Mouse (Mus musculus): ENCODE results near the gene 1810055G02Rik. TPM values are rescaled to one million over a fixed set of nuclear protein-coding genes. Genes with fewer than 3 reads are reported as not detected.

Gene 1810055G02Rik
- polyA plus RNA-seq (2015; fragmentation: Nextera tagmentation; extraction: Ambion mirVana) = 16.0 and 16.6 TPM in 2 replicates

DNA sequence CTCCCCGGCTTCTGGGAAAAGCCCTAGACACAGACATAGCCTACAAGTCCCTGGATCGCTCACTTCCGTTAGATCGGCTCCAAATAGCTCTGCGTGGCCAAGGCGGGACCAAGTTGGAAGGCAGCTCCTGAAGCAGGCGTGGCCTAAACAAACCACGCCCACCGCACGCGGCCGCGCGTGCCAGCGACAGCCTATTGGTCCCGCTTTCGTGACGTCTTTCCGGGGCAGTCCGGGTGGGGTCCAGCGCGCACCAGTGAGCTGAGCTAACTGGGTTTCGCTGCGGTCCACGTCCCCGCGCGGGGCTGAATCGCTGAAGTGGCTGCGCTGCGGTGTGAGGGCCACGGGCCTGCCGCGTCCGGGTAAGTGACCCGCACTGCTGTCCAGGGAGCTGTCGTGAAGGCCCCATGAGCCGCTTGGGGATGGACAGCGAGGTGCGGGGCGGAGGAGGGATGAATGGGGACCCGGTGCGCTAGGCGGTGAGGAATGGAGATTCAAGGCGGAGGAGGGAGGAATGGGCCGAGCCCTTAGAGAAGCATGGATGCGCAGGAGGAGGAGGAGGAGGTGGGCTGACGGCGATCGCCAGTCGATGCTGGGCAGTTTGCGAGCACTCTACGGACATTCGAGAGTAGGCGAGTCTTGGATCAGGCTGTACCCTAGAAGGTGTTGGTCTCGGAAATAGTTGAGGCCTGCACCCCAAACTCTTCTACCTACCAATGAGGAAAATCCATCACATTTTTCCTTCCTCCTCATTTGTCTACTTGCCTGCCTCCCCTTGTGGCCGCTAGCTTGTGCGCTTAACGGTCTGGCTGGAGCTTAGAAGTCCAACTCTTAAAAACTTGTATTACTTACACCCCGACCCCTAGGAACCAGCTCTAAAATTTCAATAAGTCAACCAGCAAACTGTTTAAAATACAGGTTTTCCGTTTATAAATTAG is at the start of gene 1810055G02Rik:
Gene 1810055G02Rik (plus strand): TSS at position 216 of the 935 bp plus-strand sequence.
- Histone ChIP-seq H3K4me1 (replicated peaks) (peaks cover 45% of the 10 kb centered on the region), H3K4me3 (replicated peaks) (peak within 1 kb of the TSS; percentile 76), H3K9ac (peak within 1 kb of the TSS; percentile 80), H3K36me3 (replicated peaks) (peaks cover 4% of the 10 kb centered on the region; the same call in 1 of the 2 replicates), H3K27ac (replicated peaks) (peak within 1 kb of the TSS; percentile 83), H3K27me3 (no peaks in the 10 kb centered on the region), H3K4me2 (peak within 1 kb of the TSS; percentile 90), H3K9me3 (replicated peaks) (no peaks in the 10 kb centered on the region)
- peak; percentile 96 for ATAC-seq (ENCODE audit: insufficient read depth)
- WGBS (ENCODE audit: insufficient replicate concordance) = under 1% methylated on average over 61 of the region's 61 CpGs

DNA sequence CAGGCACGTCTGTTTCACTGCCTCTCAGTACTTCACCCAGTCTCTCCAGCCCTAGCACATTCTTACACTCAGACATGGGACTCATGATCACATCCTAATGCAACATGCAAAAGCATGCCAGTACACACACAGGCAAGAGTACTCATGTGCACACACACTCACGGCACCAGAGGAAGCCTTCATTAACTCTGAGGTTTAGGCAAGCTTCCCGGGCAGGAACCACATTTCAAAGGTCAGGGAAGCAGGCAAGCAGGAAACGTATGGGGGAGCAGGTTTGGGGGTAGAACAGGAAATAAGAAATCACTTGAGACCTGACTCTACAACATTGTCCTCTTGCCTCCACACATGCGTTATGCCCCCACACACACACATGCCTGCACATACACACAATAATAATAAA is 42.6 kb upstream of the 1810055G02Rik start:
- Histone ChIP-seq H3K36me3 (replicated peaks) (no peaks in the 10 kb centered on the region), H3K9ac (no peak overlapping the region), H3K4me3 (replicated peaks) (no peak overlapping the region), H3K9me3 (replicated peaks) (no peaks in the 10 kb centered on the region), H3K27ac (replicated peaks) (peak overlapping the region; percentile 45; the same call in 1 of the 2 replicates), H3K27me3 (no peaks in the 10 kb centered on the region), H3K4me2 (peak overlapping the region; percentile 16; the same call in 1 of the 2 replicates), H3K4me1 (replicated peaks) (peaks cover 57% of the 10 kb centered on the region)
- 15% methylated on average over 5 of the region's 5 CpGs for WGBS (ENCODE audit: insufficient replicate concordance)
- ATAC-seq (ENCODE audit: insufficient read depth) = peak; percentile 27

- Histone ChIP-seq H3K27me3 (no peaks in the 10 kb centered on the region), H3K36me3 (replicated peaks) (no peaks in the 10 kb centered on the region), H3K27ac (replicated peaks) (peak overlapping the region; percentile 45), H3K4me1 (replicated peaks) (peaks cover 62% of the 10 kb centered on the region), H3K9ac (no peak overlapping the region), H3K9me3 (replicated peaks) (no peaks in the 10 kb centered on the region), H3K4me3 (replicated peaks) (no peak overlapping the region), H3K4me2 (no peak overlapping the region)
- ATAC-seq (ENCODE audit: insufficient read depth) = peak; percentile 16; the same call in 1 of the 2 replicates
- WGBS (ENCODE audit: insufficient replicate concordance) = 58% methylated on average over 2 of the region's 2 CpGs
Observed at GRCm38 (mm10) chr19:3666632-3667031, 41.5 kb upstream of the 1810055G02Rik start.

- Histone ChIP-seq H3K4me3 (replicated peaks) (no peak overlapping the region), H3K27me3 (no peaks in the 10 kb centered on the region), H3K4me1 (replicated peaks) (peaks cover 62% of the 10 kb centered on the region), H3K27ac (replicated peaks) (peak overlapping the region; percentile 45), H3K4me2 (no peak overlapping the region), H3K9me3 (replicated peaks) (no peaks in the 10 kb centered on the region), H3K36me3 (replicated peaks) (no peaks in the 10 kb centered on the region), H3K9ac (no peak overlapping the region)
- no peak for ATAC-seq (ENCODE audit: insufficient read depth)
- 20% methylated on average over 6 of the region's 6 CpGs for WGBS (ENCODE audit: insufficient replicate concordance)
Observed at GRCm38 (mm10) chr19:3667155-3667895, 40.8 kb upstream of the 1810055G02Rik start.

DNA sequence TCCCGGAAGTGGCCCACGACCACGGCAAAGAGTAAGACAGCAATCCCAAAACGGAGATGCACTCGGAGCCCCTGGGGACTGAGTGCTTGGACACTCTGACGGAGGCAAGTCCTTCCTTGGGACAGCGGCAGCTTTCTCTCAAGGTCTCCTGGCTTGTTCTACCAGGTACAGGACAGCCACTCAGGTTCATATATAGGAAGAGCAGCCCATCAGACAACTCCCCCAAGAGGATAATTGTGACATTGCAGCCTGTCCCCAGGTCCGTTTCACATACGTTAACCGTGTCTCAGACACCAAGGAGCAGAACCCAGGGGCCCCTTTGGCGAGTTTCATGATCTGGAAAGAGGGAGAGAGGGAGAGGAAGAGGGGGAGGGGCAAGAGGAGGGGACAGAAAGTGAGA is 40.1 kb upstream of the 1810055G02Rik start:
- H3K27me3 ChIP-seq = no peaks in the 10 kb centered on the region
- no peak overlapping the region for H3K4me3 ChIP-seq (replicated peaks)
- 47% methylated on average over 11 of the region's 11 CpGs for WGBS (ENCODE audit: insufficient replicate concordance)
- peaks cover 62% of the 10 kb centered on the region for H3K4me1 ChIP-seq (replicated peaks)
- no peak overlapping the region for H3K4me2 ChIP-seq
- H3K27ac ChIP-seq (replicated peaks) = no peak overlapping the region
- no peak overlapping the region for H3K9ac ChIP-seq
- peaks cover 6% of the 10 kb centered on the region for H3K36me3 ChIP-seq (replicated peaks)
- no peaks in the 10 kb centered on the region for H3K9me3 ChIP-seq (replicated peaks)
- no peak for ATAC-seq (ENCODE audit: insufficient read depth)

GRCm38 (mm10) chr19:3668551-3668950 is 39.5 kb upstream of the 1810055G02Rik start:
- Histone ChIP-seq H3K27me3 (no peaks in the 10 kb centered on the region), H3K9me3 (replicated peaks) (no peaks in the 10 kb centered on the region), H3K9ac (no peak overlapping the region), H3K4me3 (replicated peaks) (no peak overlapping the region), H3K4me2 (no peak overlapping the region), H3K36me3 (replicated peaks) (peaks cover 10% of the 10 kb centered on the region), H3K27ac (replicated peaks) (no peak overlapping the region), H3K4me1 (replicated peaks) (peaks cover 62% of the 10 kb centered on the region)
- no peak for ATAC-seq (ENCODE audit: insufficient read depth)
- WGBS (ENCODE audit: insufficient replicate concordance) = 53% methylated on average over 10 of the region's 10 CpGs

GRCm38 (mm10) chr19:3669100-3669499 is 39.0 kb upstream of the 1810055G02Rik start:
- ATAC-seq (ENCODE audit: insufficient read depth) = no peak
- Histone ChIP-seq H3K4me3 (replicated peaks) (no peak overlapping the region), H3K36me3 (replicated peaks) (peaks cover 10% of the 10 kb centered on the region), H3K9me3 (replicated peaks) (no peaks in the 10 kb centered on the region), H3K4me1 (replicated peaks) (peaks cover 67% of the 10 kb centered on the region), H3K9ac (no peak overlapping the region), H3K4me2 (no peak overlapping the region; the same call in 1 of the 2 replicates), H3K27me3 (no peaks in the 10 kb centered on the region), H3K27ac (replicated peaks) (no peak overlapping the region)
- WGBS (ENCODE audit: insufficient replicate concordance) = 9% methylated on average over 13 of the region's 13 CpGs

DNA sequence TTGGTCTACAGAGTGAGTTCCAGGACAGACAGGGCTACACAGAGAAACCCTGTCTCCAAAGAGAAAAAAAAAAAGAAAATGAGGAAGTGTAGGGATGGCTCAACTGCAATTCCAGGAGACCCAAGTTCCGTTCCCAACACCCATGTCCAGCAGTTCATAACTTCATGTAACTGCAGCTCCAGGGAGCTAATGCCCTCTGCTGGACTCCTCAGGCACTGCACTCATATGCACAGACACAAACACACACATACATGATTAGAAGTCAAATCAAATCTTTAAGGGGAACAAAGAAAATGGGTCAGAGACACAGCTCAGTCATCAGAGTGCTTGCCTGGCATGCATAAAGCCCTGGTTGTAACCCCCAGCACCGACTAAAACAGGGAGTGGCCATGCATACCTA is 34.9 kb upstream of the 1810055G02Rik start:
- H3K27me3 ChIP-seq = no peaks in the 10 kb centered on the region
- H3K27ac ChIP-seq (replicated peaks) = no peak overlapping the region
- 85% methylated on average over 2 of the region's 2 CpGs for WGBS (ENCODE audit: insufficient replicate concordance)
- H3K4me1 ChIP-seq (replicated peaks) = peaks cover 42% of the 10 kb centered on the region
- H3K9ac ChIP-seq = no peak overlapping the region
- no peak overlapping the region for H3K4me2 ChIP-seq
- H3K9me3 ChIP-seq (replicated peaks) = no peaks in the 10 kb centered on the region
- H3K4me3 ChIP-seq (replicated peaks) = no peak overlapping the region
- ATAC-seq (ENCODE audit: insufficient read depth) = no peak
- peaks cover 10% of the 10 kb centered on the region for H3K36me3 ChIP-seq (replicated peaks)

DNA sequence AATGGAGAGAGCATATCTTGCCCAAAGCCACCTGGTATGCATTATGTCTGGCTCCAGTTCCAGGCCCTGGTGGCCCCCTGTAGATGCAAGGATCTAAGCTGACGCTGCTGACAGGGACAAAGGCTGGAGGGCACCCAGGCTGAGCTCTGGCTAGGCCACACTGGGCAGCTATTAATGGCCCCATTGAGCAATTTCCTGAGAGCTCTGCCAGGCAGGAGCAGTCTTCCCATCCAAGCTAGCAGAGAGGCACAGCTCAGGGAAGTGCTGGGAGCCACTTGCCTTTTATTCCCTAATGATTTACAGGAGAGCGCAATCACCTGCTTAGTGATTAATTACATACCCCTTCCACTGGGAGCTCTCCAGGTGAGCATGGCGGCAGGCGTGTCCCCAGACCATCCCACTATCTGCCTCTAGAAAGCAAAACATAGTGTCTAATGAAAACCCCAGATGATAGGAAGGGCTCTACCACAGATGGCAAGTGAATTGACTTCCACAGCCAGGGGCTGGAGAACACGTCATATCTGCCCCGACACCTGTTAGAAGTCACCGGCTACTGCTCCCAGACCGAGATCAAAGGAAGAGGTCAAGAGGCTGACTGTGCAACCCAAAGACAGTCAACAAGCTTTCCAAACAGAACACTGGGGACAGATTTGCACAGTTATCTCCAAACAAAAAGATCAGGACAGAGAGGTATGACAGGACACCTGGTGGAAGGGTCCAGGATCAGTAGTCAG is 33.8 kb upstream of the 1810055G02Rik start:
- Histone ChIP-seq H3K27me3 (no peaks in the 10 kb centered on the region), H3K9ac (no peak overlapping the region), H3K4me3 (replicated peaks) (no peak overlapping the region), H3K9me3 (replicated peaks) (no peaks in the 10 kb centered on the region), H3K27ac (replicated peaks) (peak overlapping the region; percentile 70), H3K4me2 (peak overlapping the region; percentile 30; the same call in 1 of the 2 replicates), H3K4me1 (replicated peaks) (peaks cover 35% of the 10 kb centered on the region), H3K36me3 (replicated peaks) (peaks cover 10% of the 10 kb centered on the region)
- 58% methylated on average over 8 of the region's 8 CpGs for WGBS (ENCODE audit: insufficient replicate concordance)
- ATAC-seq (ENCODE audit: insufficient read depth) = peak; percentile 77

DNA sequence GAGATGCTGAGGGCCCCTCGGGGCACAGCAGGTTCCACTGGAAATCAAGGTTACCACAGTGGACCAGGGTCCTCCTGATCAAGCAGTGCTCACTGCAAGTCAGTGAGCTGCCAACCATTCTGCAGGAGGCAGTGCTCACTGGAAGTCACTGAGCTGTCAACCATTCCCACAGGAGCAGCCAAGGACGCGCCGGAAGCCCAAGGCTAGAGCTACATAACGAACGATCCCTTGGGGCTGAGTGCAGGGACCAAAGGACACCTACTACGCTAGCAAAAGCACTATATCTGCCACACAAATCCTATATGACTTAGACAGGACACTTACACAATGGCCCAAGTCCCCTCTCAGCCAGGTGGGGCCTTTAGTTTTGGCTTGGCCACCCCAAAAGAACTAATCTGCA is 27.4 kb upstream of the 1810055G02Rik start:
- no peaks in the 10 kb centered on the region for H3K9me3 ChIP-seq (replicated peaks)
- no peak overlapping the region for H3K4me2 ChIP-seq
- no peaks in the 10 kb centered on the region for H3K36me3 ChIP-seq (replicated peaks)
- WGBS (ENCODE audit: insufficient replicate concordance) = 76% methylated on average over 7 of the region's 7 CpGs
- H3K4me3 ChIP-seq (replicated peaks) = no peak overlapping the region
- H3K27me3 ChIP-seq = peaks cover 10% of the 10 kb centered on the region
- H3K27ac ChIP-seq (replicated peaks) = no peak overlapping the region
- no peak for ATAC-seq (ENCODE audit: insufficient read depth)
- H3K4me1 ChIP-seq (replicated peaks) = peaks cover 63% of the 10 kb centered on the region
- H3K9ac ChIP-seq = no peak overlapping the region
